8 mouse cellular contexts compared by ENCODE assay signal in genomic region chr15:83223208-83223962, GRCm38 (mm10). TPM values are rescaled to one million over a fixed set of nuclear protein-coding genes. Genes with fewer than 3 reads are reported as not detected.
DNase-seq lines count a peak whose midpoint lies in the region; ATAC-seq and TF ChIP-seq lines count a peak whose summit lies in the region.

No protein-coding gene starts in this region.

- peaks cover 21% of the 10 kb centered on the region for H3K4me1 ChIP-seq in lung, adult 2 months (ENCODE audit: control insufficient read depth, insufficient read depth, low read length)

- peak; percentile 43; the same call in 1 of the 2 replicates for ATAC-seq in common myeloid progenitor, adult 5-6 weeks (replicated peaks; ENCODE audit: low read depth, poor library complexity, severe bottlenecking)

- DNase-seq in MN1 (ENCODE audit: low spot score), result peak; percentile 90
- DNase-seq in heart, adult 18-20 months, result peak; percentile 86 to 94
- peak; percentile 84 for DNase-seq in kidney, adult 11 months
- DNase-seq in lung, adult 2 months, result peak; percentile 29
- DNase-seq in ovary, postnatal 14 days (ENCODE audit: low spot score), result peak; percentile 51
- no peak for DNase-seq in right cerebral cortex, adult 18-20 months
- no peak for DNase-seq in cerebellum, adult 8-10 months

- H3K4me3 ChIP-seq in lung, adult 2 months (replicated peaks; ENCODE audit: extremely low read depth, low read depth, low read length), result no peak overlapping the region

- 19% methylated on average over 11 of the region's 11 CpGs for WGBS in lung, adult 2 months

- TF ChIP-seq CTCF in lung, adult 2 months (IDR thresholded peaks at IDR 0.05; ENCODE audit: insufficient read depth, low read length), result no peak

- 0 out of 2 replicates have a peak, but pooled peaks have one; percentile 2 for TF ChIP-seq POLR2A in lung, adult 2 months (IDR thresholded peaks at IDR 0.05; ENCODE audit: borderline replicate concordance, extremely low read depth, low read depth, low read length)

RNA-seq across cellular contexts. Expression of gene A4galt, which starts 28.2 kb away (rescaled TPM):
- not detected in 2 replicates for total RNA-seq in common myeloid progenitor, adult 5-6 weeks (2017)
- total RNA-seq in heart, adult 18-20 months (2021), result 1 to 10 TPM; 7.0 to 7.2 TPM
- 42.6 and 74.6 TPM in 2 replicates for polyA plus RNA-seq in lung, adult 2 months (2012; rRNA removed)

RNA-seq across cellular contexts. Expression of gene Cyb5r3, which starts 51.0 kb away (rescaled TPM):
- total RNA-seq in common myeloid progenitor, adult 5-6 weeks (2017), result 31.7 and 34.9 TPM in 2 replicates
- 10 to 100 TPM; 83.9 to 93.0 TPM for total RNA-seq in heart, adult 18-20 months (2021)
- 438 and 440 TPM in 2 replicates for polyA plus RNA-seq in lung, adult 2 months (2012; rRNA removed)

Comparison
In these comparisons a context has a peak if more than half of its experiments do, and no peak if none do; other contexts are left out.
1. DNase-seq: peak in MN1 (single experiment), heart, adult 18-20 months (2 of 2), kidney, adult 11 months (single experiment), lung, adult 2 months (single experiment) and ovary, postnatal 14 days (single experiment); none in right cerebral cortex, adult 18-20 months (single experiment) and cerebellum, adult 8-10 months (single experiment).